Mouse (Mus musculus): ENCODE results near the gene Rhox2f. TPM values are rescaled to one million over a fixed set of nuclear protein-coding genes. Genes with fewer than 3 reads are reported as not detected.
"Not testable (repeated sequence)": the region's sequence is repeated elsewhere in the genome, so short reads cannot be mapped to it uniquely, and the experiment has no call there.

Gene Rhox2f
- polyA plus RNA-seq (2014; fragmentation: Nextera tagmentation; extraction: Ambion mirVana), result not detected in 2 replicates

GRCm38 (mm10) chrX:37571105-37571504, at the start of gene Rhox2f:
Rhox2f (plus strand) TSS chrX:37571405.
- H3K4me1 ChIP-seq (ENCODE audit: insufficient read depth); DNase-seq; H3K27ac ChIP-seq (ENCODE audit: low read depth); H3K9me3 ChIP-seq (ENCODE audit: low read depth, low read length); H3K36me3 ChIP-seq (ENCODE audit: insufficient read depth); ATAC-seq (ENCODE audit: insufficient read depth); H3K4me2 ChIP-seq; H3K27me3 ChIP-seq (ENCODE audit: insufficient read depth, low read length); H3K4me3 ChIP-seq (ENCODE audit: low read depth, low read length); H3K9ac ChIP-seq: not testable (repeated sequence)
- 83% methylated on average over 5 of the region's 8 CpGs for WGBS

- not testable (repeated sequence) for H3K9ac ChIP-seq; H3K4me1 ChIP-seq (ENCODE audit: insufficient read depth); H3K4me3 ChIP-seq (ENCODE audit: low read depth, low read length); ATAC-seq (ENCODE audit: insufficient read depth); H3K4me2 ChIP-seq; H3K27me3 ChIP-seq (ENCODE audit: insufficient read depth, low read length); H3K36me3 ChIP-seq (ENCODE audit: insufficient read depth); DNase-seq; H3K9me3 ChIP-seq (ENCODE audit: low read depth, low read length); H3K27ac ChIP-seq (ENCODE audit: low read depth)
- 92% methylated on average over 2 of the region's 8 CpGs for WGBS
Measured at GRCm38 (mm10) chrX:37530152-37530551, 41.1 kb upstream of the Rhox2f start, which contains the start of gene Rhox2e. Rhox2e (plus strand) TSS chrX:37530452.

- not testable (repeated sequence) for H3K4me1 ChIP-seq (ENCODE audit: insufficient read depth); H3K27me3 ChIP-seq (ENCODE audit: insufficient read depth, low read length); DNase-seq; H3K4me2 ChIP-seq; H3K4me3 ChIP-seq (ENCODE audit: low read depth, low read length); H3K27ac ChIP-seq (ENCODE audit: low read depth); ATAC-seq (ENCODE audit: insufficient read depth); H3K9ac ChIP-seq; H3K36me3 ChIP-seq (ENCODE audit: insufficient read depth); H3K9me3 ChIP-seq (ENCODE audit: low read depth, low read length)
- WGBS, result no CpG with 5 or more reads among the region's 4 CpGs
Measured at GRCm38 (mm10) chrX:37541719-37542118, 29.5 kb upstream of the Rhox2f start, which contains the start of gene Rhox3e. Rhox3e (plus strand) TSS chrX:37542019.

DNA sequence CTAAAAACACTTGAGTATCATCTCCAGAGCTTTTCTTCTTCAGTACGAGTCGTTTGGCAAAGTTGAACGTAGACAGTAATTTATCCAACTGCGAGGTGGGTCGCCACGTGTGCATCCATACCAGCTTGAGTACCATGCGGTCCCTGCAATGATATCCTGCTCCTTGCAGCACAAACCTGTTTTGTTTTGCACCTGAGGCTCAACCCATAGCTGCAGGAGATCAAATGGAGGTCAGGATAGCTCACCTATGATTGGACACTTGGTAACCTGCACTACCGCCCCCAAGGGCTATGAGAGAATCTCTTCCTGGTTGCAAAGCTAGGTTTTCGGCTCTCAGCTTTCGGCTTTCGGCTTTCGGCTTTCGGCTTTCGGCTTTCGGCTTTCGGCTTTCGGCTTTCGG, 14.1 kb upstream of the Rhox2f start, which contains the start of gene Rhox4e:
Rhox4e (plus strand) TSS at position 301 of the 400 bp plus-strand sequence.
- not testable (repeated sequence) for H3K4me1 ChIP-seq (ENCODE audit: insufficient read depth); H3K9ac ChIP-seq; H3K27me3 ChIP-seq (ENCODE audit: insufficient read depth, low read length); H3K9me3 ChIP-seq (ENCODE audit: low read depth, low read length); H3K27ac ChIP-seq (ENCODE audit: low read depth); H3K36me3 ChIP-seq (ENCODE audit: insufficient read depth); ATAC-seq (ENCODE audit: insufficient read depth); DNase-seq; H3K4me3 ChIP-seq (ENCODE audit: low read depth, low read length); H3K4me2 ChIP-seq
- 96% methylated on average over 10 of the region's 18 CpGs for WGBS

DNA sequence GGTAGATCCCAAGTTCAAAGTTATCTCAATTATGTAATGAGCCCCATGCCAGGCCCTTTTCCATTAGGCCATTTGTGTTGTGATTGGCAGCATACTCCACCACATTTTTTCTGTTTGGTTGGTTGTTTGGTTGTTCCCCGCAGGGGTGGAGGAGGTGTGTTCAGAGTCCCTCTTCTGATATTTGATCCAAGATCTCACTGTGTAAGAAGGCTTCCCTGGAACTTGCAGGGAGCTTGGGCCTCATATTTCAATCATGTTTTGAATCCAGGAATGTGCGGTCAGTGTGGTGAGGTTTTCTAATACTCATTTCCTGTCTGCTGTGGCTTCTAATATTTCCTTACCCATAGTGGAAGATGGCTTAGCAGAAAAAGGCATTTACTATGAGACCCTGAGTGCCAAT, 1.4 kb downstream of the Rhox2f start:
- not testable (repeated sequence) for H3K9me3 ChIP-seq (ENCODE audit: low read depth, low read length); ATAC-seq (ENCODE audit: insufficient read depth); DNase-seq; H3K9ac ChIP-seq; H3K27ac ChIP-seq (ENCODE audit: low read depth); H3K4me1 ChIP-seq (ENCODE audit: insufficient read depth); H3K27me3 ChIP-seq (ENCODE audit: insufficient read depth, low read length); H3K4me2 ChIP-seq; H3K4me3 ChIP-seq (ENCODE audit: low read depth, low read length); H3K36me3 ChIP-seq (ENCODE audit: insufficient read depth)
- WGBS, result 21% methylated on average over 2 of the region's 2 CpGs

GRCm38 (mm10) chrX:37580692-37581091, 9.5 kb downstream of the Rhox2f start, which contains the start of gene Rhox3f:
Rhox3f (plus strand) TSS chrX:37580992.
- H3K27ac ChIP-seq (ENCODE audit: low read depth); H3K4me3 ChIP-seq (ENCODE audit: low read depth, low read length); H3K9ac ChIP-seq; H3K4me2 ChIP-seq; H3K36me3 ChIP-seq (ENCODE audit: insufficient read depth); ATAC-seq (ENCODE audit: insufficient read depth); H3K9me3 ChIP-seq (ENCODE audit: low read depth, low read length); H3K4me1 ChIP-seq (ENCODE audit: insufficient read depth); DNase-seq; H3K27me3 ChIP-seq (ENCODE audit: insufficient read depth, low read length): not testable (repeated sequence)

DNA sequence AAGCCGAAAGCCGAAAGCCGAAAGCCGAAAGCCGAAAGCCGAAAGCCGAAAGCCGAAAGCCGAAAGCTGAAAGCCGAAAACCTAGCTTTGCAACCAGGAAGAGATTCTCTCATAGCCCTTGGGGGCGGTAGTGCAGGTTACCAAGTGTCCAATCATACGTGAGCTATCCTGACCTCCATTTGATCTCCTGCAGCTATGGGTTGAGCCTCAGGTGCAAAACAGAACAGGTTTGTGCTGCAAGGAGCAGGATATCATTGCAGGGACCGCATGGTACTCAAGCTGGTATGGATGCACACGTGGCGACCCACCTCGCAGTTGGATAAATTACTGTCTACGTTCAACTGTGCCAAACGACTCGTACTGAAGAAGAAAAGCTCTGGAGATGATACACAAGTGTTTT, 36.4 kb downstream of the Rhox2f start, which contains the start of gene Rhox4f:
Rhox4f (minus strand) TSS at position 101 of the 400 bp plus-strand sequence.
- not testable (repeated sequence) for ATAC-seq (ENCODE audit: insufficient read depth); H3K4me1 ChIP-seq (ENCODE audit: insufficient read depth); H3K27me3 ChIP-seq (ENCODE audit: insufficient read depth, low read length); H3K9me3 ChIP-seq (ENCODE audit: low read depth, low read length); DNase-seq; H3K4me2 ChIP-seq; H3K27ac ChIP-seq (ENCODE audit: low read depth); H3K4me3 ChIP-seq (ENCODE audit: low read depth, low read length); H3K36me3 ChIP-seq (ENCODE audit: insufficient read depth); H3K9ac ChIP-seq
- 95% methylated on average over 14 of the region's 19 CpGs for WGBS

Other genes starting within 250 kb of the Rhox2f start
- not detected in 2 replicates for gene Rhox3a2, start 191.4 kb upstream of the Rhox2f start, polyA plus RNA-seq (2014; fragmentation: Nextera tagmentation; extraction: Ambion mirVana)
- not detected in 2 replicates for gene Rhox4a2, start 180.6 kb upstream of the Rhox2f start, polyA plus RNA-seq (2014; fragmentation: Nextera tagmentation; extraction: Ambion mirVana)
- not detected in 2 replicates for gene Rhox2b, start 159.3 kb upstream of the Rhox2f start, polyA plus RNA-seq (2014; fragmentation: Nextera tagmentation; extraction: Ambion mirVana)
- not detected in 2 replicates for gene Rhox4b, start 138.9 kb upstream of the Rhox2f start, polyA plus RNA-seq (2014; fragmentation: Nextera tagmentation; extraction: Ambion mirVana)
- gene Rhox2c, start 117.7 kb upstream of the Rhox2f start, polyA plus RNA-seq (2014; fragmentation: Nextera tagmentation; extraction: Ambion mirVana), result not detected in 2 replicates
- not detected in 2 replicates for gene Rhox3c, start 112.8 kb upstream of the Rhox2f start, polyA plus RNA-seq (2014; fragmentation: Nextera tagmentation; extraction: Ambion mirVana)
- gene Rhox4c, start 91.1 kb upstream of the Rhox2f start, polyA plus RNA-seq (2014; fragmentation: Nextera tagmentation; extraction: Ambion mirVana), result not detected in 2 replicates
- gene Rhox2d, start 78.0 kb upstream of the Rhox2f start, polyA plus RNA-seq (2014; fragmentation: Nextera tagmentation; extraction: Ambion mirVana), result not detected in 2 replicates
- gene Rhox4d, start 57.0 kb upstream of the Rhox2f start, polyA plus RNA-seq (2014; fragmentation: Nextera tagmentation; extraction: Ambion mirVana), result not detected in 2 replicates
- gene Rhox2e, start 41.0 kb upstream of the Rhox2f start, polyA plus RNA-seq (2014; fragmentation: Nextera tagmentation; extraction: Ambion mirVana), result not detected in 2 replicates
- gene Rhox3e, start 29.4 kb upstream of the Rhox2f start, polyA plus RNA-seq (2014; fragmentation: Nextera tagmentation; extraction: Ambion mirVana), result not detected in 2 replicates
- not detected in 2 replicates for gene Rhox4e, start 14.0 kb upstream of the Rhox2f start, polyA plus RNA-seq (2014; fragmentation: Nextera tagmentation; extraction: Ambion mirVana)
- not detected in 2 replicates for gene Rhox3f, start 9.6 kb downstream of the Rhox2f start, polyA plus RNA-seq (2014; fragmentation: Nextera tagmentation; extraction: Ambion mirVana)
- gene Rhox4f, start 36.3 kb downstream of the Rhox2f start, polyA plus RNA-seq (2014; fragmentation: Nextera tagmentation; extraction: Ambion mirVana), result not detected in 2 replicates
- gene Rhox3g, start 57.2 kb downstream of the Rhox2f start, polyA plus RNA-seq (2014; fragmentation: Nextera tagmentation; extraction: Ambion mirVana), result not detected in 2 replicates
- not detected in 2 replicates for gene Rhox2g, start 72.1 kb downstream of the Rhox2f start, polyA plus RNA-seq (2014; fragmentation: Nextera tagmentation; extraction: Ambion mirVana)
- gene Rhox4g, start 79.9 kb downstream of the Rhox2f start, polyA plus RNA-seq (2014; fragmentation: Nextera tagmentation; extraction: Ambion mirVana), result not detected in 2 replicates
- not detected in 2 replicates for gene Rhox3h, start 97.4 kb downstream of the Rhox2f start, polyA plus RNA-seq (2014; fragmentation: Nextera tagmentation; extraction: Ambion mirVana)
- not detected in 2 replicates for gene Rhox2h, start 101.9 kb downstream of the Rhox2f start, polyA plus RNA-seq (2014; fragmentation: Nextera tagmentation; extraction: Ambion mirVana)
- 4.0 and 4.7 TPM in 2 replicates for gene Rhox5, start 233.4 kb downstream of the Rhox2f start, polyA plus RNA-seq (2014; fragmentation: Nextera tagmentation; extraction: Ambion mirVana)